Mouse (Mus musculus): ENCODE measurements at regions not wholly inside any gene's neighbourhood (a gene's known extent, or its start where the extent isn't known, plus 50 kb on each side); places are given as distances from the start of the nearest gene placed in this dataset.

DNA sequence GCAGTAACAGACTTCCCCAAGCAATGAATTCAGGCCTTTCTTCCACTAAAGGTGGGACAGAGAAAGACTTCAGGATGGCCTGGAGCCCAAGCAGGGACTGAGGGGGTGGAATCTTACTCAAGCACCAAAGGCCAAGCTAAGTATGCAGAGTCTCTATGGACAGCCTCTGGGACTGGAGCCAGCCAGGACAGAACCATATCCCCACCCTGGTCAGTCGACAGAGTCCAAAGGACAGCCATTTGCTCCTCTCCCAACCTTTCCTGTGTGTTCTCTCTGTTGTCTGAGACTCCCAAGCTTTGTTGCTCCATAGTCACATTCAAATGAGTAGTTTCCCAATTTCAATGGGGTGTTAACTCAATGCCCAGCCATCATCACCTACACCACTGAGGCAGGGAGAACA is 372.3 kb downstream of the Gm49356 start:
- no peak for DNase-seq (ENCODE audit: low spot score in 2 of 2)
- intact Hi-C loops (cut with DNase I), result no loop called here

DNA sequence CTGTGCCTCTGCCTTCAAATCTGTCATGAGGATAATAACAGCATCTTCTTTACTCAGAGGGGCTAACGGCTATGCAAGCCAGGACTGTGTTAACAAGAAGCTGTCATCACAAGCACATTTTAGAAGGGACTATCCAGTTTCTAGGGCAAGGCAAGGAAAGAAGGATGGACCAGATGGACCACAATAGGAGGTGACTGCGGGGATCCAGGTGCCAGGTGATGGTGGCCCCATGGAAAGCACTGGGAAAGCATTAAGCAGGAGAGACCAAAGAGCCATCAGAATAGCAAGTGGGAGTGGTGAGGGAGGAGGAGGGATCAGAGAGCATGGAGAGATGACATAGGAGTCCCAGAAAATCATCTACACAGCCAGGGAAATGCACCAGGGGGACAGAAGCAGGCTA is 373.3 kb downstream of the Gm49356 start:
- DNase-seq (ENCODE audit: low spot score in 2 of 2), result no peak
- intact Hi-C loops (cut with DNase I), result no loop called here

DNA sequence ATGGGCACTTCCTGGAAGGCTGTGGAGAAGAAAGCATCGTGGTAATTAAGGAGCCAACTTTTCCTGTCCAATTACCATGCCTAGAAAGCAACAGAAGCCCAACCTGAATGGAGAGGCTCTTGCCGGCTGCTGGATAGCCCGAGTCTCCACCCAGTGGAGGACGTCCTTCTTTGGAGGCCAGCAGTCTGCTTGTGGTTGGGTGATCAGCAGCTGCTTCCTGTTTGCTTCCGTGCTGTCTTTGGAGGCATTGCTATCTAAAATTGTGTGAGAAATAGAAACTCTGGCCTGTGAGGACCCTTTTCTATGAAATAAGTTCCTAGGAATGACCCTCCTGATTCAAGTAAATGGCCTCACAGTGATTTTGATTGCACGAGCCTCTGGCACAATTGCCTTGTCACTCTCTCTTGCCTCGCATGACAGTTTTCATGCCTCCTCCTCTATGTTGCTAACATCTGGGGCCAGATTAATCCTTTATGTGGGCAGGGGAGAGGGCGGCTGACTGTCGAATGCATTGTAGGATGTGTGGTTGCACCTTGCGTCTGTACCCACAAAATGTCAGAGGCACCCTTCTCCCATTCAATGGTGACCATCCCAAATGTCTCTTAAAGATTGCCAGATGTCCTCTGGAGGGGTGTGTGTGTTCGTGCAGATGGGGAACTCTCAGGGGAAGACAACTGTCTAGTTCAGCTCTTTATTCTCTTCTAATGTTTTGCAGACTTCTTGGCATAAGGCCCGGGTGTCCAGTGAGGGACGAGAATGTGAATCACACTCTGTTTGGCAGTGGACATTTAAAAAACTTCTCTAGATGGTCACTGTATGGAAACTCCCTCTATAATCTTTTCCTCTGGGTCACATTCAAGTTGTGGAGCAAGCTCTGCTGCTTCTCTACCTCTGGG is 374.6 kb downstream of the Gm49356 start:
- DNase-seq (ENCODE audit: low spot score in 2 of 2), result no peak
- intact Hi-C loops (cut with DNase I), result no loop called here

All from left cerebral cortex, postnatal 36 days (tissue).